Mouse (Mus musculus) adrenal gland, postnatal 25 days (tissue): Measurements from ENCODE around the gene St3gal3. TPM values are rescaled to one million over a fixed set of nuclear protein-coding genes. Genes with fewer than 3 reads are reported as not detected.
A peak's percentile ranks its signal among the peaks of the same experiment; 100 is the strongest.

Experiments
- DNase-seq: peaks from one replicate; pipeline ENCODE4 v3.0.0; 2021; ENCODE audit warnings: mixed read lengths
- total RNA-seq: library from RNA; stranded (reverse); gene quantifications from 2 replicates; pipeline ENCODE4 v1.2.3, GENCODE M21; 2021

Gene St3gal3
- total RNA-seq, 1 experiment from 2014 or later: 33.0 TPM

DNA sequence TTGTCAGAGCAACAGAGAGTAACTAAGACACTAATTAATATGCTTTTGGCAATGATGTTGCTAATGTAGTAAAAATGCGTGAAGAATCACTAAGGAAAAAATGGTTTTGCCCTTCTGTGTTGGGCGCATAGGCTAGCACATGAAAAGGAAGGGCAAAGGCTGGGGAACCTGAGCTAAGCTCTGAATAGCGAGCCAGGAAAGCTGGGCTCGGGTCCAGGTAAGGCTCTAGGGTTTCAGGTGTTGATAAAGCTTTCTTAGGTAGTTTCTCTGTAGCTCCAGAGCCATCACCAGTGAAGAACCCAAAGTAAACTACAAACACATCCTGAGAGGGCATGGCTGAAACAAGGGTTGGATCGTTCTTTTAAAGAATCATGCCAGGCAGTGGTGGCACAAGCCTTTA is 6.8 kb upstream of the St3gal3 start:
- DNase-seq: no peak

DNA sequence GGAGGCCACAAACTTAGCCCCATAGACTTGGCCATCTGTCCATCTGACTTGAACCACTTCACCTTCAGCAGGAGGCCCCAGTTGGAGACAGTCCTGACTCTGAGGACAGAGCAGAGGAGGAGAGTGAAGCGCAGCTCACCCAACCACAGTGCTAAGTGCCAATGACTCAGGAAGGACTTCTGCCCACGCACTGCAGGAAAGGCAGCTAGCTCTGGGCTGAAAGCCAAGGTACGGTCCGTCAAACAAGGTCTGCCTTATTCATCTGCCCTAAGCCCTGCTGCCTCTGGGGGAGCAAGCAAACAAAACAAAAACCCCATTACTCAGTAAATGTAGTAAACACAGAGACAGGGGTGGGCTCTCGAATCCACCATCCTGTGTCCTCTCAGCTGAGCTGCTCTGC is 4.2 kb upstream of the St3gal3 start:
- peak; percentile 82 for DNase-seq

DNA sequence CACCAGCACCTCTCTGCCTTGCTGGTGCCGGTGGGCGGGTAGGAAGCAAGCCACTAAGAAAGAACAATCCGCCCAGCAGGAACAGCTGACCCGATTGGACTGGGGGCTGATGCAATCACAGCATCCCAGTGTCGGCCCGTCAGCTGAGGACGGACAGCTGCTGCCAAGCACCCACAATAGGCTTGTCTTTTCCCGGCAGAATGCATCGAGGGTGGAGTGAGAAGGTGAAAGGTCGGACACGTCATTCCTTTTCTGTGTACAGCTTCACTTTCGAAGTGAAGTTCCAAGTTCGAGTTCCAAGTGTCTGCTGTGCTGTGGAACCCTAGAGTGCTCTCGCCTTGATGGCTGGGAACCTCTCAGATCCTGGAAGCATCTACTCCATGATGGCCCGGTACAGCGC is 3.1 kb upstream of the St3gal3 start:
- DNase-seq: no peak

DNA sequence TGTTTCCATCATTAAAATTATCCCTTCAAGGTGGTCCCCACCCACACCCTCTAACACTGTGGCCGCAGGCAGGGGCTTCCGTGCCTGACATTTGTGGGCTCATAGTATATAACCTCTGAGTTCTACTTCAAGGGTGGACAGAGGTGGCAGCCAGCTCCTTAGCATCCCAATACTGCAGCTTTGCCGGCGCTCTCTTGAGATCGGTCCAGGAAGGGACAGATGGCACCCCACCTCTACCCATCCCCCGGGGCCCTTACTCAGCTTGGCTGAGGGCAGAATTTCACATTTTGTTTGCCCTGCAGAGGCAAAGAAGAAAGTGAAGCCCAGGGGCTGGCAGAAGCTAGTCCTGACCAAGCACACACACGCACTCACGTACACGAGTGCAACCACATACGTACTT is 2.6 kb upstream of the St3gal3 start:
- no peak for DNase-seq

DNA sequence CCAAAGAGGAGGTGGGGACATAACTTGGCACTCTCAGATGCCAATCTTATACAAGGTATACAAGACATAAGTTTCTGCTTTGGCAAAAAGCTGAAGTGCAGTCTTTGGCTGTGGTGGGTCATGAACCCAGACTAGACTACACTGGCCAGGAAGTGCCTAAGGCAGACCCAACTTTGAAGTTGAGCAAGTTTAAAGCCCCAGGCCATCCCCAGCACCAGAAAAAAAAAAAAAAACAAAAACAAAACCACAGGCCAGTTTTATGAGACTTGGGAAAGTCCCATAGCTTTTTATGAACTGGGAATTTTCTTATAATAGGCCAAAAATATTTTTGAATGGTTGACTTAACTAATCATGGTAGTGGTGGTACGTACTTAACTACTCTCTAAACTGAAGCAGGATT is 700 bp upstream of the St3gal3 start:
- DNase-seq: no peak

DNA sequence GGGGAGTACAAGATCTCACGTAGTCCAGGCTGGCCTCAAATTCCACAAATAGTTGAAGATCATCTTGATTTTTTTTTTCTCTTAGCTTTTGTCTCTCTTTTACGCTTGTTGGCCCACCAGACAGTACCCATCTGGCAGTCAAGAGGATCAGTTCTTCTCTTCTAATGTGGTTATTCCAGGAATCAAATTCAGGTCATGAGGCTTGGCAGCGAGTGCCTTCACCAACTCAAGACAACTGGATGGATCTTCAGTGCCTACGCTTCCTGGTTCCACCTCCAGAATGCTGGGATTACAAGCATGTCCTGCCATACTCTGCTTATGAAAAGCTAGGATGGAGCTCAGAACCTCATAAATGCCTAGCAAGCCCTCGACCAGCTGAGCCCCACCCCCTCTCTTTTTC is 3.4 kb downstream of the St3gal3 start:
- DNase-seq: no peak

DNA sequence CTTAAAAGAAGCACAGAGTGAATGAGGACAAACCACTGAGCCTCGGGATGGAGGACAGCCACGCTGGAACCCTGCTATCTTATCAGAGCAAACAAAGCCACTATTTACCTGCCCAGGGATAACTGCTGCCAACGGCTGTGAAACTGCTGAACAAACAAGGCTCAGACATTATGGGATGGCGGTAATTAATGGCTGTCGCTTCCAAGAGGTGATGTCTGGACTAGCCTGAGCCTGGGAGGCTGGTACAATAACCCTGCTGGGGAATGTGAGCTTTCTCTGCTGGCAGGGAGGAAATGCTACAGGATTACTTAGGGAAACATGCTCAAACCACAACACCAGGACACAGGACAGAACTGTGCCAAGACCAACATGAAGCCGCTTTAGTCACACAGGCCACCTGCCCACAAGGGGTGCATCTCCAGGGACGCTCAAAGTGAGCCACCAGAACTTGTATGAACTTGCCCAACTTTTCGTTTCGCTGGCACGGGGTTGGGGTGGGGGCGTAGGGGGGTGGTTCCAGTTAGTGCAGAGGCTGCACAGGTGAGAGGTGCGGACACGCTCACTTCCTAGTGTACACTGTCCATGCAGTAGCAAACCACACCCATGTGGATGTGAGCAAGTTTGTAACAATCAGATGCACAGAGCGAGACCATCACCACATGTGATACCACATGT is 11.5 kb downstream of the St3gal3 start:
- no peak for DNase-seq

DNA sequence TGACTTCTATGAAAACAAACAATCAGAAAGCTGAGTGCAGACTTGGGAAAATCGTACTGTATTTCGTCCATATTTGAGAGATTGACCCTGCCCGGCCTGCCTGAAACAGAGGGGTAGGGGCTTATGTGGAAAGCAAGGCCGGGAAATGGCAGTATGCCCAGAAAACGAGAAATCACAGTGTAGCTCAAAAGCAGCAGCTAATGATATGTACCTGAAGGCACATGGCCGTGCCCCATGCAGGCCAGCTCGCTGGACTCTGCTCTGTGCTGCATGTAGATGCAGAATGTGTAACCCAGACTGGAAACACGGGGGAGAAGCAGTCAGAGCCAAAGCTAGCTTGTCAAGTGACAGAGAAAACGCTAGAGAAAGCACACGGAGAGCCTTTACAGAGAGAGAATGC is 12.6 kb downstream of the St3gal3 start:
- DNase-seq: no peak

DNA sequence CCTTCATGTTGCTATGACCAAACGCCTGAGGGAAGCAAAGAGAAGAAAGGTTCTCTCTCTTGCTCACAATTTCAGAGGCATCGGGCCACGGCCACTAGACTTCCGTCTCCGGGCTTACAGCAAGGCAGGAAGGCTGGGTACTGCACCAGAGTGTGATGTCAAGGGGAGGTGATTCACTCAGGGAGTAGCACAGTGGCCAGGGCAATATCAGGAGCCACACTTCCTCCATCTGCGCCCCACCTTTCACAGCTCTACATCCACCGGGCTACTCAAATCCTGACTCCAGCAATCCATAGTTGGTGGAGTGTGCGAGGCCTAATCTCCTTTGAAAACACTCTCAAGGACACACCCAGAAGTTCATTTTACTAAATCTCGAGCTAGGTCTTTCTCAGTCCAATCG is 17.1 kb downstream of the St3gal3 start:
- DNase-seq: no peak

DNA sequence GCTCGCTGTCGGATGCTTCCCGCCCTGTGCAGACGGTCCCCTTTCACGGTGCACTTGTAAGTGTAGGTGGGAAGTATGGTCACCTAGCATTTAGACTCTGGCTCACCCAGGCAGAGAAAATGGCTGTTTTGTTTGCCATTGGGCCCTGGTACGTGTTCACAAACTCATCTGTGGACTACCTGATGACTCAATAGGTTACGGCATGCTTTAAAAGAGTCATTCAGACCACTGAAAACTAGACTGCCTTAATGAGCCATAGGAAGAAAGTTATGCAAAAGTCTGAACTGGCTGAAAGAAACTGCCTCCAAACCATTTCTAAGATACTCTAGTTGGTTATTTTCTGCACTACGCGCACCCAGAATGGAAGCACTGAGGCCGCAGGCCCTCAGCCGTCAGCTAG is 18.6 kb downstream of the St3gal3 start:
- DNase-seq: no peak

DNA sequence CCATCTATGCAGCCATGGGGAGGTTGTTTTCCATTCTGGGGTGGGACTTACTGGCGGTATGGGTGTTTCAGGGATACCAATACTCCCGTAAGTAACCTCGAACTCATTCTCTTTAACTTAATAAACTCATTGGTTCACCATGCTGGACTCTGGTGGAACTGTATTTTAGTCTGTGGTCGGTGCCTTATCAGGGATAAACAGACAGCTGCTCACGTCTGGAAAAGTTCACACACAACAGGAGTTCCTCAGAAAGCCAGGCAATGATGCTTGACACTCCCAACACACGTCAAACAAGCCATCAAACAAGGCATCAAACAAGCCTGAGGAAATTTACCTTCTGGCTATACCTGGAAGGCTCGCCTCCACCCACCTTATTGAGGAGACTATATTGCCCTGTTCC is 19.6 kb downstream of the St3gal3 start:
- DNase-seq: no peak

DNA sequence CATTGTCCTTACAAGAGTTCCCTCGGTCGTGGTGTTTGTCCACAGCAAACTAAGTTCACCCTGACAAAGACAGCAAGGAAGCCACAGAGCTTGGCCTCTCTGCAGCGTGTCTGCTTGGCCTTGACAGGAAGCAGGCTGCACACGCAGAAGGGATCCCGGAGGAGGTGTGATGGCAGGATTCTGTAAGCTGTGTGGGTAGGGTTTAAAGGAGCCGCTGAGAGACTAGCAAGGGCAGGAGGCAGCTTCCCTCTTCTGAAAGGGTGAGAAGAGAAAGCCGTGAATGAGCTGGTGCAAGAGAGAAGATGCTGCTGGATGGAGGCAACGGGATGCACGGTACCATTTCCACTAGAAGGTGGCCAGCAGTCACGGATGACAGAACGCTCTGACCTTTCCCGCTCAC is 22.1 kb downstream of the St3gal3 start:
- no peak for DNase-seq

DNA sequence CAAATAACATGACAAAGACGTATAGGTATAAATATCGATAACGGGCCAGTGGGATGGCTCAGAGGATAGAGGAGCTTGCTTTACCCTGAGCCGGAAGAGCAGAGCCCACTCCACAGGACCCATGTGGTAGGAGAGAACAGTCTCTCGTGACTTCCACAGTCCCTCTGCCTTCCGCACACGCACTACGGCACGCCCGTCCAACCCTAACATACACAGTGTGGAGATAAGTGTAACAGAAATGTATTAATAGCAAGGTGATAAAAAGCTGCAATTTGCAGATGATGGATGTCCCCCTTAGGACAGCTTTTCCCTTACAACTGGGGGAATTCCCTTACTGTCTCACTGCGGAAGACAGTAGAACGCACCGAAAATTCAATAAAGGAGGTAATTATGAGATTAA is 25.1 kb downstream of the St3gal3 start:
- DNase-seq: no peak

DNA sequence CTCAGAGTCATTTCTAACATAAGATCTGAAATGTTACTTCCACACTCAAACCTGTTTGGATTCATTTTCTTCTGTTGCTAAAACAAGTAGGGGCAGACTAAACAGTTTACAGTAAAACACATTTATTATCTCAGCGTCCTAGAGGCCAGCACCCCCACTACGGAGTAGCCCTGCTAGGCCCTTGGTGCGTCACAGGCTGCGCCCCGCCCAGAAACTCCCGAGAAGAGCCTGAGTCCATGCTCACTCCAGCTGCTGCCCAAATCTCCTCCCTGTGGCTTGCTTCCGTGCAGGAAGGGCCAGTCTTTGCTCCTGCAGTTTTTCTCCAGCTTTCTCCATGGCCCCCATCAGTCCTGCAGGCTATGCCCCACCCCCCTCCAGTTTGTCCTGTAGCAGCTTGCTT is 25.9 kb downstream of the St3gal3 start:
- DNase-seq: no peak

DNA sequence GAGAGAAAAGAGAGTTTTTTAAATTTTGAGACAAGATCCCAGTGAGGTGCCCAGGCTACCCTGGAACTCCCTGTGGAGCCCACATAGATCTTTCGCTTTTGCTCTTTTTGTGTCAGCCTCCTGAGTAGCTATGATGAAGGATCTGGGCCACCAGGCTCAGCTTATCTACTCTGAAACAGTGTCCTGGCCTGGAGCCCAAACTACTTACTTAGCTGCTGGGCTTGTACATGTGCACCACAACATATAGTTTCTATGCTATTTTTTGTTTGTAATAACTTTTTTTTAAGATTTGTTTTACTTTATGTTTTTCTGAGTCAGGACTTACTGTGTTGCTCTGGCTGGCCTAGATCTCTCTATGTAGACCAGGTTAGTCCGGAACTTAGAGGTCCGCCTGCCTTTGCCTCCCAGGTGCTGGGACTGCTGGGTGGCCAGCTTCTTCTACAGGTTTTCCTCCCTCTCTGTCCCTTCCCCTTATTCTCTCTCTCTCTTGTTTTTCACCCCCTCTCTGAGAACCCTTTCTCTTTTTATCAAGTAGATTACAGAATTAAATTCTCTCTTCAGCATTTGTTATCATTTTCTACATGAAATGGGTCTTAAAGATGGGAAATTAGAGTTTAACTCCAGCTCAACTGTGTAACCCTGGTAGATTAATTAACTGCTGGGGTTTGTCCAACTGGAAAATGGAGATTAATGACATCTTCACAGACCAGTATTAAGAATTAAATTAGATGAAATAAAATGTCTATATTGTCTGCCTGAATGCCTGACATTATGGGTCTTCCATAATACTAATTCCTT is 29.3 kb downstream of the St3gal3 start:
- DNase-seq: no peak

DNA sequence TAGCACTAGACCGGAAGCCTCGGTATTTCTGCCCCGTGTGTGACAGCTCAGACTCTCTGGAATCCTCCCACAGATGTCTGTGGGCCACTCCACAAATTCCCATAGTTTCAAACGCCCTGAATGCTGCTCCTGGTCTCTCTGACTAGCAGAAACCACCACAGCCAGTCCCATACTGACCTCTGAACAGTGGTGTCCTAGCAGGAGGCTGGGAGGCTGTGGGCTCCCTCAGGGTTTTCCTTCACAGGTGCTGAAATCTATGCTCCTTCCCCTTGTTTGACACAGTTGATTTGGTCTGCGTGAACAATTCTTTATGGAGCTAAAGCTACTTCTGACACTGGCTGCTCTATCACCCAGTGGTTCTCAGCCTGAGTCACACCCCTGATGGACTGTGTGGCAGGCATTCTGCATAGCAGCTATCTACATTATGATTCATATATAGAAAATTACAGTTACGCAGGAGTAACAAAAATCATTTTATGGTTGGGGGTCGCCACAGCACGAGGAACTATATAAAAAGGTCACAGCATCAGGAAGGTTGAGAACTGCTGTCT is 31.4 kb downstream of the St3gal3 start:
- DNase-seq: no peak

DNA sequence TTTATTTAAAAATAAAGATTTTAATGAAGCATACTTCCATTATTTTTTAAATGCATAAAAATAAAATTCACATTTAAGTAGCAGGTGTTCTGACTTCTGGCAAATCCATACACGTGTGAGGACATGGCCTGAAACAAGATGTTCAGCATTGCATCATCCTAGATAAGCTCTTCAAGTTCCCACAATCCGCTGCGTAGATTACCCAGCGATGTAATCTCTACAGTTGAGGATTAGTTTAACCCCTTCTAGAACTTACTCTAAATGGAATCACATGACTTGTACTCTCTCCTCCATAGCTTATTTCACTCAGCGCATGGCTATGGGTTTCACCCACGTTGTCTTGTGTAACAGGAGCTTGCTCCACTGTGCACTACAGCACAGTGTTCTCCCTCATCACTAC is 33.2 kb downstream of the St3gal3 start:
- no peak for DNase-seq

DNA sequence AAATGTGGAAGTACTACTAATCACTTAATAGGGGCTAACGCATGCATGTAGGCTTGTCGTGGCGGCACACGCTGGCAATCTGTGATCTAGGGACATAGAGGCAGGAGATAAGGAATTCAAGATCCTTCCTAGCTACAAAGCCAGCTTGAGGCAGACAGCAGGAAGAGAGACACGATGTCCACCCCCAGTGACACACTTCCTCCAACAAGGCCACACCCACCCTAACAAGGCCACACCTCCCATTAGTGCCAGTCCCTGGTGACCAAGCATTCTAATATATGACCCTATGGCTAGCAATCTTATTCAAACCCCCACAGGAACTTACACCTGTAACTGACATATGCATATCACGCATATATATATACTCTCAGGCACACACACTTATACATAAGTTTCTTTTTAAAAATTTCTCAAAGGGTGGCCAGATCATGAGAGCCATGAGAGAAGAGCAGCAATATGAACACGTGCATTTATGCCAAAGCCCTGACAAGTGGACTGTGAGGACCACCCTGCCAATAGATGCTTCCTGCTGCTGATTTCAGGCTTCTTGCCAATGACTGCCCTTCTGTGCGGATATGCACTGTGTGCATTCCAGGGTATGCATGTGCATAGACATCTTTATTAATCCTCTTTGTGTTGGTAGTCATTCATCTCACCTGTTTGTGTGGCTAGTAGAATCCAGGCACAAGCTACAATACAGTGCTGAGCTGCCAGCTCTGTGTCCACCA is 34.9 kb downstream of the St3gal3 start:
- no peak for DNase-seq

DNA sequence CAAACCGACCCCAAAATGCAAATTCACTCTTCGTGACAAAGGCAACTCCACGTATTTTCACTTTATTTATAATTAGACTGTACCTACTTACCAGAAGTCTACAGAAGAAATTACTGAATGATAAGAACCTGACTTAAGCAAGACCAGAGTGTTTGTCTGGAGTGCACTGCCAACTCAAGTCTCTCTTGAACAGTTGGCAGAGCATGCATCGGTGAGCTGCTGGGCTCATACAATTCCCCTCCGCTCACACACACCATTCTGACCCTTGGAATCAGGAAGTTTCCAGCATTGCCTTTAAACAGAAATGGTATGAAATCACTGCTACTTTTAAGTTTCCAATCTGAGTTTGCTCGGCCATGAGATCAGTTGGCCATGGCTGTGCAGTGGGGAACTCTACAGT is 36.1 kb downstream of the St3gal3 start:
- no peak for DNase-seq

DNA sequence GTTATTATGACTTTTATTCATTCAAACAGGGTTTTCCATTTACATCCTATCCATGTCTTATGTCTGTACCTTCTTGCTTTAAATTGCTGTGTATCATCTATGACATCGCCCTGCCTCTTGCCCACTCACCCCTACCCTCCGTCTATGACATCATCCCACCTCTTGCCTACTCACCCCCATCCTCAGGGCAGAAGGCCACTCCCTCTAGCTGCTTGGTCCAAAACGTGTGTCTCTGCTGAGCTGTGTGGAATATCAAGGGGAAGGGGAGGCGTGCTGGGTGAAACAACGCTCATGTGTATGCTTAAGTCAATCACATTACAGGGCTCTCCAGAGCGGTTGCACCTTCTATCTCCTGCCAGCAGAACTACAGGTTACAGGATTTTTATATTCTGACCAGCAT is 38.6 kb downstream of the St3gal3 start:
- no peak for DNase-seq

DNA sequence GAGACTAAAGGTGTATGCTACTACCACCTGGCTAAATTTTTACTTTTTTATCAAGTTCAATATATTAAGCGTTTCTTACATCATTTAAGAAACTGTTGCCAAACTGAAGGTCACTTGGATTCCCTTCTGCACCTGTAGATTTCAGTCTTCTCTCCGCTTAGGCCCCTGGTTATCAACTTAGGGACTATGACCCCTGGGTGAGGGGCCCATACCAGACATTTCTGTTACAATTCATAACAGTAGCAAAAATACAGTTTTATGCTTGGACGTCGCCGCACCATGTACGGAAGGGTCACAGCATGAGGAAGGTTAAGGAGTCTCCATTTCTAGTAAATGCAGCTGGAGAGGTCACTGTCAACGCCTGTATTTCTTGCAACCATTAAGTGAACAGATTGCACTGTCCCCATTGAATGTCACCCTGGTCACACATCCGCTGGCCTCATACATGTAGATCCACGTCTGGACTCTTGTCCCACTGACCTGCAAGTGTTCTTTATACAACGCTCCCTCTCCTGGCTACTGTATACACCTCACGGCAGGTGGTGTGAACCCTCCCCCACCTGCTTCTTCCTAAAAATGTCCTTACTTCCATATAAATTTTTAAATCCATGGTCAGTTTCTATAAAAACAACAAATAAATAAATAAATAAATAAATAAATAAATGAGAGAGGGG is 41.8 kb downstream of the St3gal3 start:
- DNase-seq: no peak

DNA sequence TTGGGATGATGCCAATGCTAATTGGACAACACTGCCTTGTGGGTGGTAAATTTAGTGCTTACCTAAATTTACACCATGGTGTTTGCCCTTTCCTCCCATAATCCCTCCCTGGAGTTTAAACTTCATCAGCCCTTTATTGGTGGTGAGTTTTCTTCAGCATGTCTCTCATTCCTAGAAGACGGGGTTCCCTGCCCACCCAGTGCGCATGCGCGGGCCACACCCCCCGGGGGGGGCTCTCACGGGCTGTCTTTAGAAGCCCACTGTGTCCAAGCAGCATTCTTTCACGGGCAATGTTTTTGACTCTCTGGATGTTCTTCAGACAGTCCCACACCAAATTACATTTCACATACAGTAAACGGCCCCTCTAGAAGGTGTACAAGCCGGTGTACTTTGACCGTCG is 44.3 kb downstream of the St3gal3 start:
- DNase-seq: no peak

DNA sequence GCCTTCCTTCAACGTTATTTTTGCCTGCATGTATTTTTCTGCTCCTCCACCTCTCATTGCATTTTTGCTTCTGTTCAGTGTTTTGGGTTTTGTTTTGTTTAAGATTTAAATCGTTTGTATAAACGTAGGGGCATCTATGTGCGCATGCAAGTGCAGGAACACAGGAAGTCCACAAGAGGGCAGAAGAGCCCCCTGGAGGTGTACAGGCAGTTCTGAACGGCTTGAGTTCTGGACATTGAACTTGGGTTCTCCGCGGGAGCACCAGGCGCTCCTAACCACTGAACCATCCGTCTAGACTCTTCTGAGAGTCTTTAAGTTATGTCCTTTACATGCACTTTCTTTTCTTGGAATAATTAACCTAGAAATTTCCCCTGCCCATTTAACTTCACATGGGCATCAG is 44.8 kb downstream of the St3gal3 start:
- DNase-seq: peak; percentile 31
